Mouse (Mus musculus): ENCODE data around the gene Osbpl10.
"Not testable (repeated sequence)": the region's sequence is repeated elsewhere in the genome, so short reads cannot be mapped to it uniquely, and the experiment has no call there.

Gene Osbpl10

DNA sequence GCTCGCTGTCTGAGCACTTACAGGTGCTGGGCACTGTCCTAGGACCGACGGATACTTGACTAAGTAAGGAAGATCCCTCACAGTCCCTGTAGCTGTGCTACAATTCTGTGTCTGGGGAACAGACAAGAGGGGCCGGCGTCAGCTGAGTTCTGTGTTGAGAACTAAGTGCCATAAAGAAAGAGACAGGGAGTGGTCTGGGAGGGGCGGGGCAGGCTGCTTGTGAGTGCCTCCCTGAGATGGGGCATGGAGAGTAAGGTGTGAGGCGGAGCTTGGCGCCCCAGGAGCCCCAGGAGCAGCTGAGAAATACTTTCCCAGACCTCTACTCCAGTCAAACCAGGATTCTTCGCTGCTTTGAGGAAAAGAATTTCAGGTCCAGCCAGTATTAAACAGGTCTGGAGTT is 239.6 kb downstream of the Osbpl10 start:
- no peak for DNase-seq (ENCODE audit: low spot score)

DNA sequence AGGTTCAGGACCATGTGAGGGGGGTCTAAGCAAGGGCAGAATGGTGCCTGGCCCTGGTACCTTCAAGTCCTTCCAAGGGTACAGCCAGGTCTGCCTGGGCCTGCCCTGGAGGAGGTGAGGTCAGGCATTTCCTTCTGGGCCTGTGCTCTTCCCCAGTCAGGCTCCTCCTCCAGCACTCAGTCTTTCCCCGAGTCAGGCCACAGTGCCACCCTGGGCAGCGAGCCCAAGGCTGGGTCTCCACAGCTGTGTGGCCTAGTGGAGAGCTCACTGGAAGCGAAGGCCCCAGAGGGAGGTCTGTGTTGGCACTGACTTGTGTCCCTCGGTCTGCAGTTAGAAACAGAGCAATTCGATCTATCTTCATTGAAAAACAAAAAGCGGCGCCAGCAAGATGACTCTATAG is 242.1 kb downstream of the Osbpl10 start:
- DNase-seq (ENCODE audit: low spot score): no peak

- DNase-seq (ENCODE audit: low spot score): no peak
These were observed 242.9 kb downstream of the Osbpl10 start for GRCm38 (mm10) chr9:115221265-115221664.

GRCm38 (mm10) chr9:115224744-115225354 is 246.5 kb downstream of the Osbpl10 start:
- no peak for DNase-seq (ENCODE audit: low spot score)

GRCm38 (mm10) chr9:115229145-115229544 is 250.8 kb downstream of the Osbpl10 start:
- DNase-seq (ENCODE audit: low spot score): no peak

DNA sequence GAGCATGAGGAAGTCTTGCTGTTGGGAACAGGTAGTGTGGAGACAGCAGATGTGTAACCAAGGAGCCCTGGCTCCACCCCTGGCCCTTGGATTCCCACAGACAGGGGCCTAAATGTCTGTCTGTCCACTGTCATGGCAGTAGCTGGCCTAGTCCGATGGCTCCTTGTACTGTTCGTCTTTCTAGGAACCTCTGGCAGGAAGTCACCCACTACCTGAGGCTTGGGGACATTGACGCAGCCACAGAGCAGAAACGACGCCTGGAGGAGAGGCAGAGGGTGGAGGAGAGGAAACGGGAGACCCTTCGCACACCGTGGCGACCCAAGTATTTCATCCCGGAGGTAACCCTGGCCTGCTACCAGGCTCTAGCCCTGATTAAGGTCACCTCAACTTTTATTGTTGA is 251.3 kb downstream of the Osbpl10 start:
- no peak for DNase-seq (ENCODE audit: low spot score)

GRCm38 (mm10) chr9:115230141-115230540 is 251.8 kb downstream of the Osbpl10 start:
- DNase-seq (ENCODE audit: low spot score): no peak

- no peak for DNase-seq (ENCODE audit: low spot score)
These were observed 253.1 kb downstream of the Osbpl10 start for GRCm38 (mm10) chr9:115231476-115231875.

DNA sequence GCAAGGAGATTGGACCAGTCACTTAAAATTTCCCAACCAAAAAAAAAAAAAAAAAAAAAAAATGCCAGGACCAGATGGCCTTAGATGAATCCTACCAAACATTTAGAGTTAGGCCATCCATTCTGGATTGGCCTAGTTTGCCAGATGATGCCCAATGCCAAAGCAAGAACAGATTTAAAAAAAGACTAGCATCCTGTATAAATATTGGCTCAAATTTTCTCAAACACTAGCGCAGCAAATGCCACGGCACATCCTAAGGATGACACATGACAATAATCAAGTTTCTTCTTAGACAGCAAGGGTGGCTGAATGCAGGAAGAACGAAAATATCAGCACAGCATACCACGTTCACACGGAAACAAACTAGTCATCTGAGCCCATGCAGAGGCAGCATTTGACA is 255.4 kb downstream of the Osbpl10 start:
- no peak for DNase-seq (ENCODE audit: low spot score)

DNA sequence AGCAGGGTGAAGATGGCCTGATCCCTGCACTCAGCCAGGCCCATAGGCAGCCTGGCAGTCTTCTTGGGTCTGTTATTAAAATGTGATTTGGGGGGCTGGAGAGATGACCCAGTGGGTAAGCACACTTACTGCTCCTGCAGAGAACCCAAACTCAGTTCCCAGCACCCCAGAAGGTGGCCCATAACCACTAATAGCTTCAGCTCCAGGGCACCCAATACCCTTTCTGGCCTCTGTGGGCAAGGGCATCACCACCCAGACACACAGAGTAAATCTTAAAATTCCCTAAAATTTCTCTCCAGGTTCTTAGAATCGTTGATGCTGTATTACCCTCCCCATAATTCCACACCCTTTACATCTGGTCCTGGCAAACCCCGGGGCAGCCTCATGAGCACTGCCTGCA is 256.2 kb downstream of the Osbpl10 start:
- DNase-seq (ENCODE audit: low spot score): no peak

DNA sequence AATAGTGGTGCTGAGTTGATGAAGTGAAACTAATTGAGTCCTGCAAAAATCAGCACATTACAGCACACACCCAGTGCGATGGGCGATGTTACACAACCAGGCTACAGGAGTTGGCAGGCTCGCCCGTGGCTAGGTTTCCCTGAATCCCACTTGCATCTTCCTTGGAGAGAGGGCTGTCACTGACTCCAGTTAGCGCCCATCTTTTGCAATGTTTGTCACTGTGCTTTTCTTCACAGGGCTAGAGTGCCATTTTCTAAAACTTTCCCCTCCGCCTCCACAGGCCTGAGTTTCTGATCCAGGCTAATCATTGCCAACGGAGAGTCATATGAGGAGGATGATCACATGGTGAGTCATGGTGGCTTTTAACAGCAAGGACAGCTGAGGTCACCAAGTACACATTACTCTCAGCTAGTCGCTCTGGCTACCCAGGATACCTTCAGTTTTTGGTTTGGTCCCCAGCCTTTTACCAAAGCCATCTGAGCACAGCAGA is 258.0 kb downstream of the Osbpl10 start:
- DNase-seq (ENCODE audit: low spot score): no peak

DNA sequence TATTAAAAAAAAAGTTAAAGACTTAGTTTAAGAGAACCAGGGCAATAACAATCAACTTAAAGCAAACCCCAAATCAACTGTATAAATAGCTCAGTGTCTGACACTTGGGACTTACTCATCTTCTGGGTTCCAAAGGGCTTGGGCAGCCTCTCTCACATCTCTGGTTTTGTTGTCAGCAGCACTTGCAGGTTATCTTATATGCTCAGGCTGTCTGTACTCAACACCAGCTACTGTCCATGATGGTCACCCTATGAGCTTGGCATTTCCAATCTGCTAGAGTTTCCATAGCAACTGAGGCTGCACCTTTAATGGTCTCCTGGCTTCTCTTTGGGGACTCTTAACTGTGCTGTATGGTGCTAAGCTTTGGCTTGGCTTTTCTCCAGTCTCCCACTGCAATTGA is 259.6 kb downstream of the Osbpl10 start:
- no peak for DNase-seq (ENCODE audit: low spot score)

DNA sequence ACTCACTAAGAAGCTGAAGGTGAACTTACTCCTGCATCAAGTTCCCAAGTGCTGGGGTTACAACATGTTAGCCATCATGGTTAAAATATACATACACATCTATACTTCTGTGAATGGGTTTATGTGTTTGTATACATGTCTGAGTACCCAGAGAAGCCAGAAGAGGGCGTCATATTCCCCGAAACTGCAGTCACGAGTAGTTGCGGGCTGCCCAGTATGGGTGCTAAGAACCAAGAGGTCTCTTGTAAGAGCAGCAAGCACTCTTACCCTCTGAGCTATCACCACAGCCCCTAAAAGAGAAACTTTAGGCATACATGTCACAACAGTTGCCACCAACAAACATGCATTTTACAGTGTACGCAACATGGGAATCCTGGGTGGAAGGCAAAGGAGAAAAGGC is 261.5 kb downstream of the Osbpl10 start:
- no peak for DNase-seq (ENCODE audit: low spot score)

DNA sequence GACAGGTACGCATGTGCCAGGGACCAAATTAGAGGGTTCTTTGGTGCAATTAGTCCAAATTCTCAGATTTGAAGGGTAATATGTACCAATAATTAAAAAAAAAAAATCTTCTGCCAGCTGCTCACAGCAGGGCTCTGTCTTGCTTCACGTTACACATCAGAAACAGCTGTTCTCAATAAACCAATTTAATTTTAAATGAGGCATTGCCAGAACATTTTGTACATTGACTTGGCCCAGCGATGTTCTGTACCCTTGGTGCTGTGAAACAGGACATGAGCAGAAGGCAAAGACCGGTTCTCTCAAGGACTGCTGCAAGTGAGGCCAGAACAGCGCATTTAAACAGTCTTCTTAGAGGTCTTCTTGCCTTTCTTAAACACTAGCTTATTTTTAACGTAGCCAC is 265.3 kb downstream of the Osbpl10 start:
- no peak for DNase-seq (ENCODE audit: low spot score)

DNA sequence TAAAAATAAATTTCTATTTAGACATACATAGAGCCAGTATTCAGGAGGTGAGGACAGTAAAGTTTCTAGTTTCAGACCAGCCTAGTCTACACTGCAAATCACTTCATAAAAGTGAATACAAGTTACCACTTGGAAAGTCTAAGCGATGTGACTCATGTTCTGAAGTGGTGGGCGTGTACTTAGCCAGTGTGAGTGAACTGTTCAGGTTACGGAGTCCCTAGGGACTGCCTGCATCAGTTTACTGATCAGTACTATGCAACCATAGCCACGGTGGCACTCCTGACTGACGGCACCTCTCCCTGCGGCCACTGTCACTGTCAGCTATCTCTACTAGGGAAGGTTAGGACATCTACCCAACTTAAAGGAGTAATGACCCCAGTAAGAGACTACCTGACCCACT is 266.7 kb downstream of the Osbpl10 start:
- no peak for DNase-seq (ENCODE audit: low spot score)

GRCm38 (mm10) chr9:115249145-115249544 is 270.8 kb downstream of the Osbpl10 start:
- DNase-seq (ENCODE audit: low spot score): no peak

GRCm38 (mm10) chr9:115257733-115258286 is 279.4 kb downstream of the Osbpl10 start:
- no peak for DNase-seq (ENCODE audit: low spot score)

GRCm38 (mm10) chr9:115259866-115260265 is 281.5 kb downstream of the Osbpl10 start:
- no peak for DNase-seq (ENCODE audit: low spot score)

DNA sequence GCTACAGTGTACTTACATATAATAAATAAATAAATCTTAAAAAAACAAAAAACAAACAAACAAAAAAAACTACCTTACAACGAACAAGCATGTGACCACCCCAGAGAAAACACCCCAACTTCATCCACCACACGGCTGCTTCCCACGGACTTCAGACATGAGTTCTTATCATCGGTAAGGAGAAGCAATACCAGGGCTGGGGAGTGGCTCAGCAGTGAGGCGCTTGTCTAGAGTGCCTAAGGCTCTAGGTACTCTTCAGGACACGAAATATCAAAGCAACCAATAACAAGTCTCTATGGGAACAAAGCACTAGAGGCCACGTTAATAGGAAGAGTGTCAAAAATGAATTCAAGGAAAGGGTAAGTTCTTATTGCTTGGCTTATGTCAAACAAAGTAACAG is 282.1 kb downstream of the Osbpl10 start:
- DNase-seq (ENCODE audit: low spot score): no peak

GRCm38 (mm10) chr9:115261456-115261855 is 283.1 kb downstream of the Osbpl10 start:
- no peak for DNase-seq (ENCODE audit: low spot score)

GRCm38 (mm10) chr9:115261896-115262295 is 283.5 kb downstream of the Osbpl10 start:
- no peak for DNase-seq (ENCODE audit: low spot score)

GRCm38 (mm10) chr9:115271556-115271955 is 293.2 kb downstream of the Osbpl10 start:
- no peak for DNase-seq (ENCODE audit: low spot score)

GRCm38 (mm10) chr9:115272451-115272850 is 294.1 kb downstream of the Osbpl10 start:
- not testable (repeated sequence) for DNase-seq (ENCODE audit: low spot score)

DNA sequence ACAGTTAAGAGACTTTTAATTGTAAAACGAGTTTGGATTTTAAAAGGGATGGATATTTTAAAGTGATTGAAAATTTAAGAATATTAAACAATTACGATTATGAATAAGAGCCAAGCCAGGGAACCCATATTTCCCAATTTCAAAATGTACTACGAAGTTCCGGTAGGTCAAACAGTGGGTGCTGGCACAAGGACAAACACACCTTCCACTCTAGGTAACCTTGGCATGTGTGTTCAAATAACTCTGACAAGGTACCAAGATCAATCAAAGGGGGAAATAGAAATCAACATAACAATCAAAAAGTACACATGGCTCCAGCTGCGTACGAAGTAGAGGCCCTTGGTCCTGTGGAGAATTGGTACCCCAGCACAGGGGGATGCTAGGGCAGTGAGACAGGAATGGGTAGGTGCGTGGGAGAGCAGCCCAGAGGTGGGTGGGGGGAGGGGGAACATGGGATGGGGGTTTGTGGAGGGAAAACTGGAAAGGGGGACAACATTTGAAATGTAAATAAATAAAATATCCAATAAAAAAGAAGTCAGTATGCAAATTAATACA is 294.8 kb downstream of the Osbpl10 start:
- DNase-seq (ENCODE audit: low spot score): no peak

Measured in left cerebral cortex, adult 11 months (tissue).